Comparison of ENCODE assay signal across 21 mouse cellular contexts in genomic region chr11:4466191-4466590, GRCm38 (mm10). TPM values are rescaled to one million over a fixed set of nuclear protein-coding genes. Genes with fewer than 3 reads are reported as not detected.
DNase-seq lines count a peak whose midpoint lies in the region; ATAC-seq and TF ChIP-seq lines count a peak whose summit lies in the region.
"Had no signal": no experiment of that assay in that cellular context is flagged by ENCODE, and none has a peak within 500 bp of the region (broad histone marks: within the 10 kb centered on the region; RNA-seq: fewer than 3 reads in every experiment).

No protein-coding gene starts in this region.

- H3K9me3 ChIP-seq in forebrain, embryonic 10.5 days = no peaks in the 10 kb centered on the region
- H3K9me3 ChIP-seq in forebrain, embryonic 13.5 days (replicated peaks) = no peaks in the 10 kb centered on the region
- H3K9me3 ChIP-seq in kidney, embryonic 14.5 days (ENCODE audit: control insufficient read depth, low read length) = no peaks in the 10 kb centered on the region
- H3K9me3 ChIP-seq in E14TG2a.4 (ENCODE audit: low read length) = no peaks in the 10 kb centered on the region
- no peaks in the 10 kb centered on the region for H3K9me3 ChIP-seq in lung, embryonic 16.5 days (ENCODE audit: control insufficient read depth, low read length)
- no peaks in the 10 kb centered on the region for H3K9me3 ChIP-seq in limb, embryonic 10.5 days (replicated peaks)
- H3K9me3 ChIP-seq: embryonic facial prominence, embryonic 13.5 days; limb, embryonic 13.5 days; midbrain, embryonic 13.5 days had no signal

- H3K27me3 ChIP-seq in forebrain, embryonic 10.5 days (ENCODE audit: poor library complexity, severe bottlenecking) = no peaks in the 10 kb centered on the region
- H3K27me3 ChIP-seq in forebrain, embryonic 13.5 days = no peaks in the 10 kb centered on the region
- no peaks in the 10 kb centered on the region for H3K27me3 ChIP-seq in kidney, embryonic 14.5 days (ENCODE audit: control insufficient read depth, insufficient read depth, low read length)
- no peaks in the 10 kb centered on the region for H3K27me3 ChIP-seq in E14TG2a.4 (ENCODE audit: insufficient read depth, low read length)
- H3K27me3 ChIP-seq in lung, embryonic 16.5 days (ENCODE audit: control insufficient read depth, insufficient read depth, low read depth, low read length) = no peaks in the 10 kb centered on the region
- no peaks in the 10 kb centered on the region for H3K27me3 ChIP-seq in limb, embryonic 10.5 days (ENCODE audit: low read depth, poor library complexity, severe bottlenecking)
- H3K27me3 ChIP-seq: CH12.LX; embryonic facial prominence, embryonic 13.5 days; limb, embryonic 13.5 days; midbrain, embryonic 13.5 days; Patski had no signal

- no peak for ATAC-seq in forebrain, embryonic 13.5 days
- ATAC-seq in kidney, embryonic 14.5 days (ENCODE audit: low FRiP score, low TSS enrichment) = no peak
- peak; percentile 52; the same call in 1 of the 2 replicates for ATAC-seq in lung, embryonic 16.5 days (ENCODE audit: low read depth)
- no peak for ATAC-seq in monocyte, adult 5-6 weeks (replicated peaks; ENCODE audit: insufficient number of reproducible peaks, low FRiP score, low TSS enrichment, poor library complexity, severe bottlenecking)
- ATAC-seq: inflammation-experienced regulatory T-cells, adult 6 months; midbrain, embryonic 13.5 days; Patski had no signal

- no peak overlapping the region for H3K4me2 ChIP-seq in forebrain, embryonic 13.5 days
- H3K4me2 ChIP-seq in kidney, embryonic 14.5 days (replicated peaks; ENCODE audit: low read depth, low read length) = no peak overlapping the region
- H3K4me2 ChIP-seq in lung, embryonic 16.5 days (ENCODE audit: low read depth, low read length) = no peak overlapping the region
- H3K4me2 ChIP-seq: embryonic facial prominence, embryonic 13.5 days; limb, embryonic 13.5 days; midbrain, embryonic 13.5 days had no signal

- 72% methylated on average over 4 of the region's 4 CpGs for WGBS in forebrain, embryonic 10.5 days
- 78% methylated on average over 4 of the region's 4 CpGs for WGBS in forebrain, embryonic 13.5 days
- 70% methylated on average over 4 of the region's 4 CpGs for WGBS in kidney, embryonic 14.5 days
- WGBS in lung, embryonic 16.5 days = 58% methylated on average over 4 of the region's 4 CpGs
- WGBS in limb, embryonic 10.5 days = 87% methylated on average over 4 of the region's 4 CpGs

- H3K27ac ChIP-seq in forebrain, embryonic 10.5 days = peak overlapping the region; percentile 15; the same call in 1 of the 2 replicates
- no peak overlapping the region for H3K27ac ChIP-seq in forebrain, embryonic 13.5 days
- no peak overlapping the region for H3K27ac ChIP-seq in kidney, embryonic 14.5 days (ENCODE audit: low read depth, low read length)
- H3K27ac ChIP-seq in lung, embryonic 16.5 days (ENCODE audit: low read length) = peak overlapping the region; percentile 52
- no peak overlapping the region for H3K27ac ChIP-seq in limb, embryonic 10.5 days
- H3K27ac ChIP-seq: embryonic facial prominence, embryonic 13.5 days; layer of hippocampus, adult 2 months; left cerebral cortex, adult 2 months; limb, embryonic 13.5 days; midbrain, embryonic 13.5 days; stomach, postnatal 0 days had no signal

- no peaks in the 10 kb centered on the region for H3K36me3 ChIP-seq in forebrain, embryonic 10.5 days (replicated peaks)
- H3K36me3 ChIP-seq in forebrain, embryonic 13.5 days (ENCODE audit: poor library complexity, severe bottlenecking) = no peaks in the 10 kb centered on the region
- no peaks in the 10 kb centered on the region for H3K36me3 ChIP-seq in kidney, embryonic 14.5 days (ENCODE audit: control insufficient read depth, insufficient read depth, low read length)
- no peaks in the 10 kb centered on the region for H3K36me3 ChIP-seq in E14TG2a.4 (ENCODE audit: insufficient read depth, low read length)
- H3K36me3 ChIP-seq in lung, embryonic 16.5 days (ENCODE audit: control insufficient read depth, insufficient read depth, low read length) = no peaks in the 10 kb centered on the region
- H3K36me3 ChIP-seq in limb, embryonic 10.5 days = no peaks in the 10 kb centered on the region
- H3K36me3 ChIP-seq: embryonic facial prominence, embryonic 13.5 days; limb, embryonic 13.5 days; midbrain, embryonic 13.5 days had no signal

- H3K4me3 ChIP-seq in forebrain, embryonic 10.5 days = no peak overlapping the region
- H3K4me3 ChIP-seq in forebrain, embryonic 13.5 days = no peak overlapping the region
- H3K4me3 ChIP-seq in kidney, embryonic 14.5 days (ENCODE audit: low read length) = no peak overlapping the region
- peak overlapping the region; percentile 24 for H3K4me3 ChIP-seq in E14TG2a.4 (replicated peaks; ENCODE audit: low read length)
- no peak overlapping the region for H3K4me3 ChIP-seq in lung, embryonic 16.5 days (ENCODE audit: low read length)
- H3K4me3 ChIP-seq in limb, embryonic 10.5 days = no peak overlapping the region
- H3K4me3 ChIP-seq: embryonic facial prominence, embryonic 13.5 days; layer of hippocampus, adult 2 months; left cerebral cortex, adult 2 months; limb, embryonic 13.5 days; midbrain, embryonic 13.5 days had no signal

- no peak overlapping the region for H3K9ac ChIP-seq in forebrain, embryonic 13.5 days
- H3K9ac ChIP-seq in kidney, embryonic 14.5 days (ENCODE audit: low read depth, low read length) = no peak overlapping the region
- no peak overlapping the region for H3K9ac ChIP-seq in lung, embryonic 16.5 days (ENCODE audit: low read length)
- H3K9ac ChIP-seq: embryonic facial prominence, embryonic 13.5 days; limb, embryonic 13.5 days; midbrain, embryonic 13.5 days had no signal

- no peak for DNase-seq in forebrain, embryonic 10.5 days (ENCODE audit: extremely low spot score, low spot score)
- peak; percentile 42 for DNase-seq in kidney, adult 9 months
- no peak for DNase-seq in limb, embryonic 10.5 days (ENCODE audit: low spot score)
- DNase-seq: cerebellum, adult 11-12 months; gastrocnemius, postnatal 25 days; right cerebral cortex, postnatal 14 days; thymus, postnatal 14 days had no signal

- H3K4me1 ChIP-seq in forebrain, embryonic 10.5 days = peaks cover 23% of the 10 kb centered on the region
- no peaks in the 10 kb centered on the region for H3K4me1 ChIP-seq in forebrain, embryonic 13.5 days
- H3K4me1 ChIP-seq in kidney, embryonic 14.5 days (ENCODE audit: control insufficient read depth, insufficient read depth, low read length) = peaks cover 2% of the 10 kb centered on the region
- peaks cover 79% of the 10 kb centered on the region for H3K4me1 ChIP-seq in E14TG2a.4 (replicated peaks; ENCODE audit: low read depth, low read length)
- H3K4me1 ChIP-seq in lung, embryonic 16.5 days (replicated peaks; ENCODE audit: control insufficient read depth, insufficient read depth, low read length) = no peaks in the 10 kb centered on the region
- peaks cover 1% of the 10 kb centered on the region for H3K4me1 ChIP-seq in limb, embryonic 10.5 days
- H3K4me1 ChIP-seq: limb, embryonic 13.5 days had no signal

- no peak for TF ChIP-seq CTCF in E14TG2a.4 (conservative IDR thresholded peaks at IDR 0.05; ENCODE audit: low read length)

RNA-seq across cellular contexts. Expression of gene Hormad2, which starts 25.3 kb away (rescaled TPM):
- polyA plus RNA-seq in forebrain, embryonic 10.5 days (2016; fragmentation: Nextera tagmentation; extraction: Ambion mirVana) = 0.33 TPM in 1 of 2 replicates, not detected in the other
- 0.10 TPM in 1 of 2 replicates, not detected in the other for polyA plus RNA-seq in forebrain, embryonic 13.5 days (2015; fragmentation: Nextera tagmentation; extraction: Ambion mirVana)
- 0.16 and 0.21 TPM in 2 replicates for polyA plus RNA-seq in kidney, embryonic 14.5 days (2014; fragmentation: Nextera tagmentation; extraction: Ambion mirVana)
- polyA plus RNA-seq in lung, embryonic 16.5 days (2015; fragmentation: Nextera tagmentation; extraction: Ambion mirVana) = 0.28 and 0.35 TPM in 2 replicates
- not detected in 3 replicates for total RNA-seq in monocyte, adult 5-6 weeks (2017)
- polyA plus RNA-seq in limb, embryonic 10.5 days (2016; fragmentation: Nextera tagmentation; extraction: Ambion mirVana) = 0.78 and 0.99 TPM in 2 replicates
- total RNA-seq: CH12.LX; gastrocnemius, postnatal 25 days; layer of hippocampus, adult 2 months; left cerebral cortex, adult 2 months had no signal
- polyA plus RNA-seq: embryonic facial prominence, embryonic 13.5 days; midbrain, embryonic 13.5 days; Patski had no signal

Comparison
In these comparisons a context has a peak if more than half of its experiments do, and no peak if none do; other contexts are left out.
1. H3K27ac ChIP-seq: peak in forebrain, embryonic 10.5 days (single experiment) and lung, embryonic 16.5 days (single experiment); none in forebrain, embryonic 13.5 days (single experiment), kidney, embryonic 14.5 days (single experiment) and limb, embryonic 10.5 days (single experiment).